Mouse (Mus musculus) heart, postnatal 0 days (tissue): ENCODE data around the gene Ep300.

Source experiments
- CTCF ChIP-seq: IDR thresholded peaks from 2 replicates; pipeline ENCODE4 v1.5.1; 2016; ENCODE audit warnings: antibody characterized with exemption, control low read depth, low read depth
- EP300 ChIP-seq: IDR thresholded peaks from 2 replicates; pipeline ENCODE4 v1.6.1; 2016; ENCODE audit warnings: antibody characterized with exemption, low read depth

DNA sequence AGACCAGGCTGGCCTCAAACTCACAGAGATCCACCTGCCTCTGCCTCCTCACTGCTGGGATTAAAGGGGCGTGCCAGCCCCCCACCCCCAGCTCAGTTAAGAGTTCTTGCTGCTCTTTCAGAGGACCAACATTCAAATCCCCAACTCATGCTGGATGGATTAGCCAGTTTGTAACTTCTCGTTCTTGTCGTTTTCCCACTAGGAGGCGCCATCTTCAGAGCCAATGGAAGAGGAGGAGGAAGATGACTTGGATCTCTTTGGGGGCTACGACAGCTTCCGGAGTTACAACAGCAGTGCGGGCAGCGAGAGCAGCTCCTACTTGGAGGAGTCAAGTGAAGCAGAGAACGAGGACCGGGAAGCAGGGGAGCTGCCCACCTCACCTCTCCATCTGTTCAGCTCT is 81.8 kb downstream of the Ep300 start:
- TF ChIP-seq CTCF (no peak), EP300 (no peak)
